Mouse (Mus musculus) heart, embryonic 14.5 days (tissue): ENCODE measurements at regions not wholly inside any gene's neighbourhood (a gene's known extent, or its start where the extent isn't known, plus 50 kb on each side); places are given as distances from the start of the nearest gene placed in this dataset.

ENCODE experiments used
- ATAC-seq: fragments of 200-750 bp; cut with Nextera tagmentation; 2 replicates; pipeline ENCODE4 v1.8.0; 2017; ENCODE audit warnings: low read depth, moderate TSS enrichment; ENCODE audit not compliant: insufficient number of reproducible peaks, insufficient read depth, low FRiP score
- H3K27ac ChIP-seq, 2 experiments: fragments of 200-500 bp in 1 of 2; fragments of 300-500 bp in 1 of 2; sonication (generic) in 1 of 2; replicated peaks in 1 of 2; 2 replicates each; pipeline ENCODE4 v1.5.1; 2012 to 2014; ENCODE audit warnings: low read depth in 2 of 2, low read length in 2 of 2, control low read depth in 1 of 2, mild to moderate bottlenecking in 1 of 2, mixed read lengths in 1 of 2; ENCODE audit not compliant: control insufficient read depth in 1 of 2, insufficient read depth in 1 of 2
- H3K27me3 ChIP-seq: fragments of 300-500 bp; sonication (generic); 2 replicates; pipeline ENCODE4 v1.6.1; 2014; ENCODE audit warnings: mild to moderate bottlenecking, low read length, control low read depth; ENCODE audit not compliant: control insufficient read depth, insufficient read depth
- H3K36me3 ChIP-seq: fragments of 300-500 bp; sonication (generic); 2 replicates; pipeline ENCODE4 v1.6.1; 2014; ENCODE audit warnings: mild to moderate bottlenecking, control low read depth, low read length, mixed read lengths; ENCODE audit not compliant: control insufficient read depth, insufficient read depth
- H3K4me1 ChIP-seq, 2 experiments: fragments of 200-500 bp in 1 of 2; fragments of 300-500 bp in 1 of 2; sonication (generic) in 1 of 2; 2 replicates each; pipeline ENCODE4 v1.6.1; 2012 to 2014; ENCODE audit warnings: low read length in 2 of 2, control low read depth in 1 of 2, mixed read lengths in 1 of 2; ENCODE audit not compliant: control insufficient read depth in 2 of 2, insufficient read depth in 2 of 2
- H3K4me2 ChIP-seq: fragments of 300-500 bp; sonication (generic); 2 replicates; pipeline ENCODE4 v1.6.1; 2014; ENCODE audit warnings: mild to moderate bottlenecking, low read length
- H3K4me3 ChIP-seq, 2 experiments: fragments of 200-500 bp in 1 of 2; fragments of 300-500 bp in 1 of 2; sonication (generic) in 1 of 2; 2 replicates each; pipeline ENCODE4 v1.5.1; 2012 to 2014; ENCODE audit warnings: low read length in 2 of 2, mild to moderate bottlenecking in 2 of 2, control low read depth in 1 of 2, low read depth in 1 of 2, moderate library complexity in 1 of 2; ENCODE audit not compliant: control insufficient read depth in 1 of 2, insufficient read depth in 1 of 2
- H3K9ac ChIP-seq: fragments of 300-500 bp; sonication (generic); 2 replicates; pipeline ENCODE4 v1.6.1; 2014; ENCODE audit warnings: mild to moderate bottlenecking, low read length
- H3K9me3 ChIP-seq: fragments of 300-500 bp; sonication (generic); 2 replicates; pipeline ENCODE4 v1.6.1; 2016; ENCODE audit warnings: low read length, control low read depth; ENCODE audit not compliant: control insufficient read depth
- WGBS: fragments of 180-500 bp; shearing (Covaris S2); extraction: QIAGEN DNeasy Blood & Tissue Kit; methylation state at CpG from one replicate; pipeline ENCODE4 v1.1.7; 2014; 5-methylcytosine and 5-hydroxymethylcytosine counted together

GRCm38 (mm10) chr10:105704472-105705235 lies 130.4 kb upstream of the Tmtc2 start:
- no peak overlapping the region for H3K4me3 ChIP-seq
- WGBS = 70% methylated on average over 6 of the region's 6 CpGs
- no peak overlapping the region for H3K27ac ChIP-seq
- no peak for ATAC-seq
- H3K4me1 ChIP-seq = no peaks in the 10 kb centered on the region
- H3K9ac ChIP-seq = no peak overlapping the region
- H3K36me3 ChIP-seq = no peaks in the 10 kb centered on the region
- H3K9me3 ChIP-seq = no peaks in the 10 kb centered on the region
- no peak overlapping the region for H3K4me2 ChIP-seq
- H3K27me3 ChIP-seq = no peaks in the 10 kb centered on the region

- 80% methylated on average over 4 of the region's 4 CpGs for WGBS
- no peak overlapping the region for H3K27ac ChIP-seq
- H3K27me3 ChIP-seq = no peaks in the 10 kb centered on the region
- H3K4me2 ChIP-seq = no peak overlapping the region
- H3K9me3 ChIP-seq = no peaks in the 10 kb centered on the region
- H3K4me3 ChIP-seq = no peak overlapping the region
- H3K9ac ChIP-seq = no peak overlapping the region
- ATAC-seq = no peak
- H3K36me3 ChIP-seq = no peaks in the 10 kb centered on the region
- no peaks in the 10 kb centered on the region for H3K4me1 ChIP-seq
Measured at GRCm38 (mm10) chr10:105693131-105693530, 118.9 kb upstream of the Tmtc2 start.

GRCm38 (mm10) chr10:105689388-105689787 lies 115.1 kb upstream of the Tmtc2 start:
- Histone ChIP-seq H3K4me2 (no peak overlapping the region), H3K9me3 (peaks cover 5% of the 10 kb centered on the region; the same call in 1 of the 2 replicates), H3K36me3 (no peaks in the 10 kb centered on the region), H3K27me3 (no peaks in the 10 kb centered on the region), H3K4me1 (no peaks in the 10 kb centered on the region), H3K27ac (no peak overlapping the region), H3K4me3 (no peak overlapping the region), H3K9ac (no peak overlapping the region)
- ATAC-seq = no peak
- WGBS = 66% methylated on average over 9 of the region's 9 CpGs

DNA sequence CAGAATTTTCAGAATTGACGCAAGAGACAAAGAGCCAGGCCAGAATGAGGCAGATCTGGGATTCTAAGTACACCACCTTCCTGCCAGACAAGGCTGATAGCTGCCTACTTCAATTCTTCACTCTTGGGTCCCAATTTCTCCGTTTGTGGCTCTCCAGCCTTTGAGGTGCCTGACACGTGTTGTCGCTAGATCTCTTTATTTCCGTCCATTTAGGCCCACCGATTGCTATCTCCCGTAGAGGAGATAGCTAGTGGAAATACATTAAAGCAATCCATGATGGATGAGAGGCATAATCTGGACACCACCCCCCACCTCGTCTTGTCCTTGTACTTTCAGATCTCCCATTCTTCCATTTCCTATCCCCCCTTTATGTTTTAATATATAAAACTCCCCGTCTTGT lies 114.6 kb upstream of the Tmtc2 start:
- Histone ChIP-seq H3K9ac (no peak overlapping the region), H3K9me3 (peaks cover 5% of the 10 kb centered on the region; the same call in 1 of the 2 replicates), H3K27ac (no peak overlapping the region), H3K27me3 (no peaks in the 10 kb centered on the region), H3K4me2 (no peak overlapping the region), H3K36me3 (no peaks in the 10 kb centered on the region), H3K4me1 (no peaks in the 10 kb centered on the region), H3K4me3 (no peak overlapping the region)
- ATAC-seq = no peak
- WGBS = 62% methylated on average over 9 of the region's 9 CpGs

GRCm38 (mm10) chr10:105686876-105687275 lies 112.6 kb upstream of the Tmtc2 start:
- no peak overlapping the region for H3K9ac ChIP-seq
- H3K36me3 ChIP-seq = no peaks in the 10 kb centered on the region
- no peak overlapping the region for H3K27ac ChIP-seq
- no peak overlapping the region for H3K4me3 ChIP-seq
- no peaks in the 10 kb centered on the region for H3K4me1 ChIP-seq
- no peak for ATAC-seq
- 91% methylated on average over 5 of the region's 5 CpGs for WGBS
- H3K9me3 ChIP-seq = peaks cover 5% of the 10 kb centered on the region; the same call in 1 of the 2 replicates
- no peak overlapping the region for H3K4me2 ChIP-seq
- H3K27me3 ChIP-seq = no peaks in the 10 kb centered on the region

- Histone ChIP-seq H3K36me3 (no peaks in the 10 kb centered on the region), H3K4me3 (no peak overlapping the region), H3K27me3 (no peaks in the 10 kb centered on the region), H3K4me2 (no peak overlapping the region), H3K9me3 (no peaks in the 10 kb centered on the region), H3K4me1 (no peaks in the 10 kb centered on the region), H3K9ac (no peak overlapping the region), H3K27ac (no peak overlapping the region)
- ATAC-seq = no peak
- WGBS = 80% methylated on average over 6 of the region's 6 CpGs
Measured at GRCm38 (mm10) chr10:105679598-105679997, 105.3 kb upstream of the Tmtc2 start.

DNA sequence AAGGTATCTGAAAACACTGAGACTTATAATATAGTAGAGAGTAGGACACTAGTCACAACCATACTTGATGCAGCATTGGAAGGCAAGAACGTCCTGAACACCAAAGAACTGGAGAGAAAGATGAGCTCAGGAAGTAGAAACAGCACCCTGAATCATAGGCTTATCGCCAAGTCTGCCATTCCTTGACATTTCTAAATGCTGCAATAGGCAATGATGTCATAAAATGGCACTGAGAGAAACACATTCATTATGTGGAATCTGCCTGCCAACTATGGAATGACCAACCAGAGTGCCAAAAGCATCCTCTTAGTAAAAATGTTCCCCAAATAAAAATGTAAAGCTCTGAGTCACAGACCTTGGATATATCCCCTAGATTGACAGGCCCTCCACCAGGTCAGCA lies 92.7 kb upstream of the Tmtc2 start:
- WGBS = 74% methylated on average over 2 of the region's 2 CpGs
- ATAC-seq = no peak
- H3K4me1 ChIP-seq = no peaks in the 10 kb centered on the region

GRCm38 (mm10) chr10:105660761-105661160 lies 86.5 kb upstream of the Tmtc2 start:
- Histone ChIP-seq H3K36me3 (no peaks in the 10 kb centered on the region), H3K4me2 (no peak overlapping the region), H3K9me3 (no peaks in the 10 kb centered on the region), H3K27me3 (no peaks in the 10 kb centered on the region), H3K4me3 (no peak overlapping the region), H3K9ac (no peak overlapping the region), H3K27ac (no peak overlapping the region), H3K4me1 (peaks cover 4 to 5% of the 10 kb centered on the region in 2 experiments; a peak in 2 of 4 replicates)
- WGBS = 77% methylated on average over 7 of the region's 7 CpGs
- ATAC-seq = no peak

More for the DNA sequence above, 92.7 kb upstream of the Tmtc2 start:
- H3K36me3 ChIP-seq = no peaks in the 10 kb centered on the region
- H3K27ac ChIP-seq = no peak overlapping the region
- H3K27me3 ChIP-seq = no peaks in the 10 kb centered on the region
- no peaks in the 10 kb centered on the region for H3K9me3 ChIP-seq
- no peak overlapping the region for H3K4me3 ChIP-seq
- H3K4me2 ChIP-seq = no peak overlapping the region
- H3K9ac ChIP-seq = no peak overlapping the region
